Comparison of ENCODE assay signal across 14 mouse cellular contexts in the genomic region with DNA sequence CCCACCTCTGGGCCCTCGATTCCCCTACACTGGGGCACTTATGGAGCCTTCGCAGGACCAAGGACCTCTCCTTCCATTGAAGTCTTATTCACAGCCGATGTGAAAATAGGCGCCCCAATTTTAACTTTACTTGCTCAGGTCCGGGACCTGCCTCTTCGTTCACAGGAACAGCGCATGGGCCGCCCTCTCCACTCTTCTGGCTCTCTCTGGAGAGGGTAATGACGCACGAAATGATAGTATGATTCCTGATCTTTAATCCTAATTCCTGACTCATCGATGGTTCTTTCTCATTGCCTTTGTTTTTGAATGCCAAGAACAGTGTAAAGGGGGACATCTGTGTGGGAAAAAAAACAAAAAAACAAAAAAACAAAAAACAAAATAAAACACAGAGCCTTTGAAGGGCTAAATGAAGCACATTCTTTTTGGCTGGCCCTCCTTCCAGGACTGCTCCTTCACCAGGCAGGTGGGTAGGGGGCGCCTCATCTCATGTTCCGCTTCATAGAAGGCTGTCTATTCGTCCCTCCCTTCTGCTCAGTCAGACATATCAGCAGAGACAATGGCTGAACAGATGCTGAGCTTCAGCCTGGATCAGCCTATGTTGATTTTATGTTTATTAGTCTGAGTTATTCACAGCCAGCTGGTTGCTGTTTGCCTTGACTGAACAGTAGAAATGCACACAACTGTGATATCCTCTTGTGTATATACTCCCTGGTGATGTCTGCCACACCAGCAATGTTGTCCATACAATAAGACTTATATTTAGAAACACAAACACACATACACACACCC.
DNase-seq lines count a peak whose midpoint lies in the region; ATAC-seq lines count a peak whose summit lies in the region.
"Had no signal": no experiment of that assay in that cellular context is flagged by ENCODE, and none has a peak within 500 bp of the region (broad histone marks: within the 10 kb centered on the region; RNA-seq: fewer than 3 reads in every experiment).

No protein-coding gene starts in this region.

- 67% methylated on average over 14 of the region's 14 CpGs for WGBS in forebrain, embryonic 13.5 days

- no peaks in the 10 kb centered on the region for H3K4me1 ChIP-seq in forebrain, embryonic 13.5 days
- H3K4me1 ChIP-seq: megakaryocyte, embryonic 14.5 days had no signal

- no peaks in the 10 kb centered on the region for H3K36me3 ChIP-seq in forebrain, embryonic 13.5 days (ENCODE audit: poor library complexity, severe bottlenecking)
- H3K36me3 ChIP-seq: G1E had no signal

- H3K9ac ChIP-seq in forebrain, embryonic 13.5 days, result no peak overlapping the region

- no peak overlapping the region for H3K4me3 ChIP-seq in forebrain, embryonic 13.5 days
- H3K4me3 ChIP-seq: megakaryocyte, embryonic 14.5 days had no signal

- peak; percentile 58 for DNase-seq in left cerebral cortex, postnatal 4 days
- no peak for DNase-seq in left cerebral cortex, adult 8-10 months (ENCODE audit: low spot score in 2 of 2)
- DNase-seq in layer of hippocampus, adult 9-11 months, result peak; percentile 14
- DNase-seq in retina, postnatal 1 day, result peak; percentile 52
- DNase-seq in yolk sac, embryonic 10.5 days (ENCODE audit: low spot score), result no peak
- DNase-seq in Muller cell, postnatal 12 days (ENCODE audit: inconsistent ontology term), result no peak
- no peak for DNase-seq in lung, postnatal 14 days
- DNase-seq: adrenal gland, postnatal 25 days; heart, postnatal 14 days; right cerebral cortex, postnatal 14 days; thymus, postnatal 14 days had no signal

- H3K4me2 ChIP-seq in forebrain, embryonic 13.5 days, result no peak overlapping the region

- no peaks in the 10 kb centered on the region for H3K27me3 ChIP-seq in forebrain, embryonic 13.5 days
- H3K27me3 ChIP-seq: megakaryocyte, embryonic 14.5 days had no signal

- peak; percentile 96 for ATAC-seq in forebrain, embryonic 13.5 days

- no peak overlapping the region for H3K27ac ChIP-seq in forebrain, embryonic 13.5 days

- H3K9me3 ChIP-seq in forebrain, embryonic 13.5 days (replicated peaks), result no peaks in the 10 kb centered on the region
- H3K9me3 ChIP-seq: G1E; megakaryocyte, embryonic 14.5 days had no signal

- intact Hi-C loops in left cerebral cortex, postnatal 4 days (cut with DNase I), result no loop called here

Comparison
In these comparisons a context has a peak if more than half of its experiments do, and no peak if none do; other contexts are left out.
1. DNase-seq: peak in left cerebral cortex, postnatal 4 days (single experiment), layer of hippocampus, adult 9-11 months (single experiment) and retina, postnatal 1 day (single experiment); none in left cerebral cortex, adult 8-10 months (0 of 2), yolk sac, embryonic 10.5 days (single experiment), Muller cell, postnatal 12 days (single experiment) and lung, postnatal 14 days (single experiment).